Mouse (Mus musculus): ENCODE measurements at regions not wholly inside any gene's neighbourhood (a gene's known extent, or its start where the extent isn't known, plus 50 kb on each side); places are given as distances from the start of the nearest gene placed in this dataset.

GRCm38 (mm10) chr5:118880546-118880945 lies 320.1 kb downstream of the Med13l start:
- no peak for DNase-seq

GRCm38 (mm10) chr5:118881886-118882285 lies 321.4 kb downstream of the Med13l start:
- DNase-seq: no peak

GRCm38 (mm10) chr5:118888131-118888530 lies 327.7 kb downstream of the Med13l start:
- DNase-seq: no peak

GRCm38 (mm10) chr5:118891131-118891530 lies 330.7 kb downstream of the Med13l start:
- DNase-seq: no peak

GRCm38 (mm10) chr5:118908224-118908623 lies 347.7 kb downstream of the Med13l start:
- no peak for DNase-seq

- DNase-seq: no peak
These were observed 349.3 kb downstream of the Med13l start for GRCm38 (mm10) chr5:118909756-118910155.

- DNase-seq: no peak
These were observed 353.8 kb downstream of the Med13l start for GRCm38 (mm10) chr5:118914191-118914750.

- no peak for DNase-seq
These were observed 362.9 kb downstream of the Med13l start for GRCm38 (mm10) chr5:118923357-118923756.

GRCm38 (mm10) chr5:118929037-118929436 lies 368.6 kb downstream of the Med13l start:
- DNase-seq: no peak

GRCm38 (mm10) chr5:118929990-118930501 lies 369.6 kb downstream of the Med13l start:
- no peak for DNase-seq

- DNase-seq: no peak
These were observed 379.0 kb downstream of the Med13l start for GRCm38 (mm10) chr5:118939336-118940039.

- DNase-seq: no peak
These were observed 383.8 kb downstream of the Med13l start for GRCm38 (mm10) chr5:118944256-118944655.

GRCm38 (mm10) chr5:118946090-118946489 lies 385.6 kb downstream of the Med13l start:
- no peak for DNase-seq

GRCm38 (mm10) chr5:118946994-118947393 lies 386.5 kb downstream of the Med13l start:
- DNase-seq: no peak

- DNase-seq: no peak
These were observed 387.8 kb downstream of the Med13l start for GRCm38 (mm10) chr5:118948119-118948786.

GRCm38 (mm10) chr5:118951067-118951466 lies 390.6 kb downstream of the Med13l start:
- DNase-seq: peak in 1 of 2 experiments; percentile 8

- no peak for DNase-seq
These were observed 400.1 kb downstream of the Med13l start for GRCm38 (mm10) chr5:118960521-118961001.

- DNase-seq: no peak
These were observed 400.6 kb downstream of the Med13l start for GRCm38 (mm10) chr5:118961091-118961490.

GRCm38 (mm10) chr5:118962152-118962551 lies 401.7 kb downstream of the Med13l start:
- no peak for DNase-seq

GRCm38 (mm10) chr5:118963001-118963400 lies 402.5 kb downstream of the Med13l start:
- no peak for DNase-seq

GRCm38 (mm10) chr5:118966901-118967300 lies 406.4 kb downstream of the Med13l start:
- DNase-seq: no peak

- DNase-seq: no peak
These were observed 407.2 kb downstream of the Med13l start for GRCm38 (mm10) chr5:118967718-118968117.

GRCm38 (mm10) chr5:118975147-118975546 lies 414.7 kb downstream of the Med13l start:
- no peak for DNase-seq

Data from spleen, adult 18-20 months (tissue).